Mouse (Mus musculus) ovary, postnatal 10 days (tissue): ENCODE measurements around the gene Ccp110.

Experiments
- DNase-seq: peaks from one replicate; pipeline ENCODE4 v3.0.0; 2022; ENCODE audit warnings: low spot score

Gene Ccp110

DNA sequence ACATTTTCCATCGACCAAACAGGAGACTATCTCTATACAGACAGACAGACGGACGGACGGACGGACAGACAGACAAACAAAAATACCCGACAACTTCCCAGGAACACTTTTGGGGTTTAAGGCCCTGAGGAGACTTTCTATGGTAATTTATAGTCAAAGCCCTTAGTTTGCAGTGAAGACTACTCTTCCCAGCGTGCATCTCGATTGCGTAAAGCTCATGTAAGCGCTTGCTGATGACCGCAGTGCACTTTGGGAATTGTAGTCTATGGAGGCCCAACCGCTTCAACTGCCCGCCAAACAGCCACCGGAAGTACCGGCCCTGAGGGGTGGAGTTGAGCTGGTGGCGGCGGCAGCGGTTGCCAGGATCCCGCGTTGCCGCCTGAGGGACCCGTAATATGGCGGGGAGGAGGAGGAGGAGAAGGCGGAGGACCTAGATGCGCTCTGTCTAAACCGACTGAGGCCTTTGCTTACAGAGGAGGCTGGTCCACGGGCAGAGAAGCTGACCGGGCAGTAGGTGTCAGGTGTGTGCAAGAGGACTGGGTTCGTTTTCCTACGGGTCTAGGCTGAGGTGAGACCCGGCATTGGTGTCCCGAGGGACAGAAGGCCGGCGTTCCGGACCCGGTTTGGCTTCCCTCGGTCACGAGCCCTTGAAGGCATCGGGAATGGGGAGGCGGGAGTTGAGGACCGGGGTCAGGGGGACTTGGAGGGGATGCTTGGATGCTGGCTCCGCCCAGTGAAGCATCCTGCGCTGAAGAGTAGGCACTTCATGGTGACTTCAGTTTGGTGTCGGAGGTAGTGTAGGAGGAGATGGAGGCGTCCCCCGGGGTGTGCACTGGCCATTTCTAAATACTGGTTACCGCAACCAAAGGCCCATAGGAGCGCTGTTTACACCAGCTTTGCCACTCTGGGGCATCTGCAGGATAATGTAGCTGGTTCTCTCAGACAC, at the start of gene Ccp110:
TSS of gene Ccp110 (plus strand) at position 325 of the 946 bp plus-strand sequence.
- DNase-seq, result peak; percentile 67

DNA sequence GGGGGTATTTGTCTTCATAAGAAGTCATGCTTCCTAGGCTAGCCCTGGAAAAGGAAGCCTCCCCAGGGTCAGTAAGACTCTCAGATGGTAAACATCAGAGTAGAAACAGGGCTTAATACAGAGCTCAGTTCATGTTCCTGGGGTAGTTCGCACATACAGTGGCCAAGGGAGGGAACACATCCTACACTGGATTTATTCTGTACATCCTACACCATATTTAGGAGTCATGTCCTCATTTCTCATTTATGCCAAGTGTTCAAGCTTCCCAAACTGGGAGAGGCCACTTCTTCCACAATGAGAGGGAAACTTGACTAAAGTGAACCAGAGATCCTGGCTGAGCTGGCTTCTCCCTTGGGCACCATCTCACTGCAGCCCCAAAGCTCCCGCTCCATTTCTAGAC, 44.6 kb upstream of the Ccp110 start:
- DNase-seq, result no peak

DNA sequence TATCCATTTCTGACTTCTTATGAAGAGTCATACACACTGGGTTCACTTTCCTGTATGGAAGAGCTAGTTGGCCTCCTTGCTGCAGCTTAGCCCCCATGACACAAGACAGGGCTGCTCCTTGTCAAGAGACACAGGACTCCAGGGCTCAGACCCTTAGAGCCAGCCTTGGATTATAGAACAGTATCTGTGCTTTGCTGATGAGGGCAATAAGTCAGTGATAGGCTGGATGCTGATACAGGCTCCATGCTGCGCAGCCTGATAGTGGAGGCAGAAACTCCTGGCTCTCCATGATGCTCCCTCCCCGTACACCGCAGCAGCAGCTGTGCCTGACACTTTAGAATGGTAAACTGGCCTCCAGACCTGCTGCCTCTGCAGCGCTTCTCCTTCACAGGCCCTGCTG, 42.2 kb upstream of the Ccp110 start:
- no peak for DNase-seq

DNA sequence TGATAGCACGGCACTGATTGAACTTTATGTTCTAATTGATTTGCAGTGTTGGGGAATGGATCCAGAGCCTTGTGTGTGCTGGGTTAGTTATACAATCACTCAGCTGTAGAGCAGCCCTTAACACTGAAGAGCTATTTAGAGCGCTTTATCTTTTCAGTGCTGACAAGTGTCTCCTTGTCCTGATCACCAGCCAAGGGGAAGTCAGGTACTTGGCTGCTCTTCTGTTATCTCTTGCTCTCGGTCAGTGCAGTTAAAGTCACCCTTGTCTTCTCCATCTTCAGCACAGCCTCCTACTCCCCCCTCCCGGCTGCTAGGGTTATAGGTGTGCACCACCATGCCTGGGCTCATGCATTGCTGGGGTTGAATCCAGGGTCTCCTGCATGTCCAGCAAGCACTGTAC, 35.5 kb upstream of the Ccp110 start:
- no peak for DNase-seq

DNA sequence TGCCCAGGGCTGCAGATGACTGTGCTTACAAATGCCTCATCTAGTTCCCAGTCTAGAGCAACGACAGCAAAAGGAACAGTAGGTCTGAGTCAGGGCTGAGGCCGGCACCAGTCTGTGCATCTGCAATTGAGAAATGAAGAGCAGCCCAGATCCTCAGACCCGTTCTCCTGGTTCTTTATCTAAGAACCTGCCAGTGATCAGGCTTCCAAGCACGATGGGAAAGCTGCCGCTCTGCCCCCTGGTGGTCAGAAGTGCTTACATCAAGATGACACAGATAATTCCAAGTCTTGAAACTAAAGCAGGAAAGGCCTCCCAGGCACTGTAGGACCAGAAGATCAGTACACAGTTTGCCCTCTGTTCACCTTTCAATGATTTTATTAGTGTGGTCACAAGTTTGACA, 24.2 kb upstream of the Ccp110 start:
- peak; percentile 56 for DNase-seq

DNA sequence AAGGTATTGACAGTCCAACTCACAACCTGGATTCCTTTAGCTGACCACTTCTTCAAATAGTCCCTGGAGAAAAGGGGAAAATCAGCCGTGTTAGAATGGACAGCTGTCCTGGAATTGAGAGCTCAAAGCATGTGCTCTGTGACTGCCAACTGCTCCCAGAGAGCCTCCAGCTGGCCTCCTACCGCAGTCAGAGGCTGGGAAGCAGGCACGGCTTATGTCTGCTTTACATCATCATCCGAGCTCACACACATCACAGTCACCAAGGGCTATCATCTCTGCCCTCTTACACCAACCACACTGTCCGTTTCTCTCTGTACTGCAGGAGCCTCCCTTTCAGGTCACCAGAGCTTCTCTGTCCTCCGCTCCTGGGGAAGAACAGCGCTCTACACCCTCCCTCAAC, 23.3 kb upstream of the Ccp110 start:
- no peak for DNase-seq

DNA sequence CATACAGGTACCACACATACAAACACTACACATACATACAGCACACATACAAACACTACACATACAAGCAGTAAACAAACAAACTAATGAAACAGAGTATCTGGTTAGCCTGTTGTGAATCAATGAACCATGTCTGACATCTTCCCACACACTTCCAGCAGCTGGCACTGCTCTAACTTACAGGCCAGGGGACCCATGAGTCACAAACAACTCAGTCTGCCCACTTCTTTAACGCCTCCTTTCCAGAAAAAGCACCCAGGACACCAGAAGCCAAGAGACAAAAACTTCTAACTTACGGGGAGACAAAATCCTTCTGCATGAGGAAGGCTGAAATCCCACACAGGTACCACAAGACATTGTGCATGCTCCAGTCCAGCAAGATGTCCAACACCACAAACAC, 21.1 kb upstream of the Ccp110 start:
- no peak for DNase-seq

DNA sequence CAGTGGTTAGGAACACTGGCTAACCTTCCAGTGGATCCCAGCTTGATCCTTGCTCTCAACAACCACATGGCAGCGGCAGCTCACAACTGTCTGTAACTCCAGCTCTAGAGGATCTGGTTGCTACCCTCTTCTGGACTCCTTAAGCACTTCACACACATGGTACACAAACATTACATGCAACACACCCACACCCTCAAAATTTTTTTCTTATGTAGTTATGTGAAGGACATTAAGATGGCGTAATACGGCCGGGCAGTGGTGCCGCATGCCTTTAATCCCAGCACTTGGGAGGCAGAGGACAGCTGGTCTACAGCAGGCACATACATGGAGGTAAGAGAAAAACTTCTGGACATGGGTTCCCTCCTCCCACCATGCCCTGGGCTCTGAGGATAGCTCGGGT, 16.2 kb upstream of the Ccp110 start:
- DNase-seq, result no peak

DNA sequence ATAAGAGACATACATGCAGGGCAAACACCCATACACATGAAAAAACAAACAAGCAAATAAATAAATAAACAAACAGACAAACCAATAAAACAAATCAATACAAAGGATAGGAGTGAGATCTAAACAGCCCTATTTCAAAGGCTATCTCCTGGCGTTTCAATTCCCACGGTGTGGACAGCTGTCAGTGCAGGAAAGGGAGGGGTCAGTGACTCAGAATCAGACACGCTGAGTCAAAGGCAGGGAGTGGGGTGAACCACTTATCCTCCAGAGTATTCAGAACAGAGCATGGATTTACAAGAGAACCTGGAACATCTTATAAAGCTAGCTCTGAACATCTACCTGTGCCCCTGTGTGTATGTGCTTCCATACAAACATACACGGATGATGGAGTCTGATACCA, 15.2 kb upstream of the Ccp110 start:
- no peak for DNase-seq

DNA sequence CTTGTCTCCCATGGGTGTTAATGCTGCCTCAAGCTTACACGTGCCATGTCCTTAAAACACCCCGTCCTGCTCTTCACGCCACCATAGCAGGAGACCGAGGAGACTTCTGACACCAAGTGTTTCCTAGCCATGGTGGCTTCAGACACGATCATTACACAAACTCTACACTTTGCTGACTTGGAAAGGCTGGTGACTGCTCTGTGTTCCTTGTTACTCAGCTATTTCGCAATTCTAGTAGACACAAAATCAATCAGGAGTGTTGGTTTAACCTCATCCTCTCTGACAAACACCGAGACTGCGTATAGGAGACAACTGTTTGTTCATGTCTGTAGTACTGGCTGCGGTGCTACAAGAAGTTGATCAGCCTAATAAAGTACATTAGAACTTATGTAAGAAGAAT, 13.5 kb upstream of the Ccp110 start:
- DNase-seq, result no peak

DNA sequence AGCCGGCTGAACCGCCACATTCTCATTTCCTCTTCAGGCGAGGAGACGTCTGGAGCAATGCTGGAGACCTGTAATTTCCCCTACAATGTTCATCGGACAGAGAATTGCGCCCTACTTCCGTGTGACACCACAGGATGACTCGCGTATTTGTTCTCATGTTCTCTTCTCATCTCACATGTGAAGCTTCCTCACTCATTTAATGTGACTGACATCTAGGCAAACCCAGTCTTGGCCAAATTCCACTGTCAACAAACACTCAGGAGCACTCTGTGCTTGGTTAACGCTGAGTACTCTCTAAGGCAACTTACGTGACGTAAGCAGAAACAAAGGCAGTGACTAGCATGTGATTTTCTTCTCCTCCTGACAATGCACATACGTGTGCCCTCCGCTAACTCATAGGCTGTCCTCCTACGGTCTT, 9.2 kb upstream of the Ccp110 start:
- DNase-seq, result no peak

DNA sequence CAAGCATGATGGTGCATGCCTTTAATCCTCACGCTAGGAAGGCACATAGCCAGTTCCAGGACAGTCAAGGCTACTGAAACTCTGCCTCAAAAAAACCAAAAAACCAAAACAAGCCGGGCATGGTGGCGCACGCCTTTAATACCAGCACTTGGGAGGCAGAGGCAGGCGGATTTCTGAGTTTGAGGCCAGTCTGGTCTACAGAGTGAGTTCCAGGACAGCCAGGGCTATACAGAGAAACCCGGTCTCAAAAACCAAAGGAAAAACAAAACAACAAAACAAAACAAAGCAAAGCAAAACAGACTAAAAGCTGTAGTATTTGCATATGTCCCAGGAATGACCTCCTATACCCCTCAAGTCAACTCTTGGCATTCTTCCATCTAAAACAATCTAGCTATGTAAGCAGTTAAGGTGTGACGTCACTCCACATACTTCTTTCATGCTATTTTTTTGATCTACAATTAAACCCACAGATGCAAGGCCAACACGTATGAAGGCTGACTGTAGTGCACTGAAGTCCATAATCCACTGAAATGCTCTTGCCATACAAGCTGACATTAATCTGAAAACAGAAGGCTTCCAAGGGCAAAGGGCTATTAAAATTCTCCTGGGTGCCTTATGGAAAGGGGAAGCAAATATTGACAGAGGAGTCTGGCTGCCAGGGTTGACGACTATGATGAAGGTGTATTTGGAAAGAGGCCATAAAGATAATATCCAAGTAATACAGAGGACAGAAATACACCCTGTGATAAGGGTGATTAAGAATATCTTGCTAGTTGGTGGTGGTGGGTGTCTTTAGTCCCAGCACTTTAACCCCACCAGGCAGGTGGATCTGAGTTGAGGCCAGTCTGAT, 8.1 kb upstream of the Ccp110 start:
- no peak for DNase-seq

DNA sequence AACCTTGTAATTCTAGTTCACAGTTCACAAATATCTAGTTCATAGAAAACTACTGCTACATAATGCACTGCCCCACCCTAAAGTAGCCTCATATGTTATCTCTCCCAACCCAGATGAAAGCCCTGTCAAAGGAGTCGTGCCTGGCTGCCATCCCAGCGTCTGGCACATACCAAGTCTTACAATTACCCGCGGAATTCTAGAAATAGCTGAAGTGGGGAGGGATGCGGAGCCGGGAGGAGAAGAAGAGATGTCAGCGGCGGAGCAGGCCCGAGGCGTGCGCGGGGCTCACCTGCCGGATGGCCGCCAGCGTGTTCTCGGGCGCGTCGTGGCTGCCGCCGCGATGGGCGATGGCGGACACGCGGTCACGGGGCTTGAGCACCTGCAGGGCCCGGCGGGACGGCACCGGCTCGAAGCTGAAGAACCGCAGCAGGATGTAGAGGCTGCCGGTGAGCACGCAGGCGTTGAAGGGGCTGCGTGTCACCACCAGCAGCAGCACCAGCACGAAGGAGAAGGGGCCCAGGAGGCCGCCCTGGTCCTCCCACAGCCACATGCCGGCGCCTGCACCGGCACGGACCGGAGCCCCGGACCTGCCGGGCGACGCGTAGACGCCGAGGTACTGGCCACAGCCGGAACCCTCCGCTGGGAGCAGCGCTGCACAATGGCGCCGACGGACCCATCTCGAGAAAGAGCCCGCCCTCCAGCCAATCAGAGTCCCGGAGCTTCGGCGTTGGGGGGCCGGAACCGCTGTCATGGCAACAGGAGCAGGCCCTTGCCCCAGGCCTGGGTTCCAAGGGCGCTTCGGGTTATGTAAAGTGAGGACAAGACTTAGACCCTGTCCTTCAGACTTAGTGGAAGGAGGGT, 7.0 kb upstream of the Ccp110 start, which contains the start of gene Gde1:
TSS of gene Gde1 (minus strand) at position 678 of the 861 bp plus-strand sequence.
- DNase-seq, result peak; percentile 83

DNA sequence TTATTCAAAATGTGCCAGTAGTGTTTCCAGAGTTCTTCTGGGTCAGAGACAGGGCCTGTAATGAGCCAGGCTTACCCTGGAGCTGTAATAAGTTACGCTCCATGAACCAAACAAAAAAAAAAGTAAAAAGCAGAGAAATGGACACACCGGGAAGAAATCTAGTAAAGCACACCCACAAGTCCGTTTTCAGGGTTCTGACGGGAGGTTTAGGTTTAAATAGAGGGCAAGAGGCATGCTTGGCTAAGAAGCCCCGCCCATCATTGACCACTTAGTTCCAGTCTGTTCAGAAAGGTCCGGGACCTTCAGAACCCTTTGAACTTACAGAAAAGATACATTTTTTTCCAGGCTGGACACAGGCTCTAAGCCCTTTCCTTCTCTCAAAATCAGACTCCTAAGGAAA, 6.3 kb upstream of the Ccp110 start:
- DNase-seq, result no peak

DNA sequence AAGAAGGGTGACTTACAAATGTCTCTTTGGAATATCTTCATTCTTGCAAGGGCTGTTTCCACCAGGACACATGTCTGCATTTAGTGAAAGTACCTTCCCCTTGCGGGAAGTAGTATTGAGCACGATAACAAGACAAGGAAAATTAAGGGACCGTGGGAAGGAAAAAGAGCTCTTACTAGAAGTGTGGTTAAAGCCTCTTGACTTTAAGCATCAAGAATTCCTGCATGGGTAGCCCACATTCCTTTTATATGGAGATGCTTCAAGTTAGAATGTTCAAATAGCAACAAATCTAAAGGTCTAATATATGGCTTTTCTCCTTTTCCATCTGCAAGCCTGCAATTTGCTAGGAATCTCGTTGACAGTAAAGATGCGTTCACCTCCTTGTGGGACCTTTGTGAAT, 5.9 kb upstream of the Ccp110 start:
- no peak for DNase-seq

DNA sequence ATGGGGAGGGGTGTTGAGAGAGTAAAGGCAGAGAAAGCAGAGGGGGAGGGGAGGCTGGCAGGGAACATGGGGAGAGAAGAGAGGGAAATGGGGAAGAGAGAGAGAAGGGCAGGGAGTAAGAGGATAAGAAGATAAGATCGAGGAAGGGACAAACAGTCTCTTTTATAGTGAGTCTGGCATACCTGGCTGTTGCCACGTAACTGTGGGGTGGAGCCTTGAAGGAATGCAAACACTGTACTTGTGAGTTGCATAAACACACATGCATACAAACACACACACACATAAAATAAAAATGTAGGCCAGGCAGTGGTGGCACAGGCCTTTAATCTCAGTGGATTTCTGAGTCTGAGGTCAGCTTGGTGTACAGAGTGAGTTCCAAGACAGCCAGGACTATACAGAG, 5.1 kb upstream of the Ccp110 start:
- DNase-seq, result no peak

DNA sequence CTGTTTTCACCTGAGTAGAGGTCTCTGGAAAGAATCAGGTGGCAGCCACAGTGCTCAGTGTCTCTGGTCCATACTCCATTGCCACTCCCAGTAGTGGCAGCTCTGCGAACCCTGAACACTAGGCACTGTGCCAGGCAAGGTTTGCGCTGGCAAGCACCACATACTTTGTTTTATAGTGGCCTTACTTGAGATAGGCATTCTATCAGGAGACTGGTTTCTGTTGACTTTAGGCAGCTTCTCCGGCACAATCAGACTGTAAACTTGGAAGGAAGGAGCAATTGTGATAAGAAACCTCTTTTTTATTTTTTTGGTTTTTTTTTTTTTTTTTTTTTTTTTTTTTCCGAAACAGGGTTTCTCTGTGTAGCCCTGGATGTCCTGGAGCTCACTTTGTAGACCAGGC, 4.3 kb upstream of the Ccp110 start:
- DNase-seq, result no peak

DNA sequence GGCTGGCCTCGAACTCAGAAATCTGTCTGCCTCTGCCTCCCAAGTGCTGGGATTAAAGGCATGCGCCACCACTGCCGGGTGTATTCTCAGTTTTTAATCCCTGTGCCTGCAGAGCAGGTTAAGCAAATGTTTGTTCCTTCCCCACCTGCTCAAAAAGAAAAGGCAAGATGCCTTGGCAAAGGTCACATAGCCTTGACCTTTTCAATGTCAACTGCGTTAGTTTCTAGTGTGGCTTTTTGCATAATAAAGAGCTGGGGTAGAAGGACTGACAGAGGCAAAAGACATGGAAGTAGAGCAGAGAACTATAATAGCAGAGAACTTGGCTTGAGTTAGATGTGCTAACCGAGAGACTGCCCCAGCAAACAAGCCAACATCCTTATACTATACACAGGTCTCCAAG, 1.6 kb upstream of the Ccp110 start:
- DNase-seq, result no peak

DNA sequence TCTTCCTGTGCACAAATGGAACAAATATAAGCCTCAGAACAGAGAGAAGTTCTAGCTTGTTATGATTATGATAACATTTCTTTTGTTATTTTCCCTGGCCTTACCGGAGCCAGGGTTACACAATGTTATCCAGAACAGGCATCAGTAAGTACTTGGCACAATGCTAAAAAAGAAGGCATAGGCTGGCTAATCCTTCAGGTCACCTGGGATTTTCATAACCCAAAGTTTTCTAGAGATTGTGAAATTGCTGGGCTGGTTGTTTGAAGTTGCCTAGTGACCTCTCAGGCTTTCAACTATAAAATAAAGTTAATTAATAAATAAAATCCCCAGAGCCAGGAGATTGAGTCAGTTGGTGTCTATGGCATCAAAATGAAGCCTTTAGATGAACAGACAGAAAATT, 2.5 kb downstream of the Ccp110 start:
- no peak for DNase-seq

DNA sequence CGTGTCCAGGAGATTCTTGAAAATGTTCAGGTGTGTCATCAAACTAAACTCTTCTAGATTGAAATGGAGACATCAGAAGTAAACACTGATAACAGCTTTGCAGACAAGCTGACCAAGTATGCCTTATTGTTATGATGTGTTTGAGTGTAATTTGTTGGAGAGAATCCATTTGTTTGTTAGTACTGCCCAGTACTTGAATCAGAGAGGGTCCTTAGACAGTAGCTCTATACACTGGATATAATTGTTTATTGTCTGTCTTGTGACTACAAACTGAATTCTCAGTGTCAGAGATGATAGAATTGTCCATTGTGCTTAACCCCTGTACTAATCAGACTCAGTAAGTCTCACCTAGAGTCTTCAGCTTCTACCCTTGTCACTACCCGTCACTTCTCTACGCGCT, 5.7 kb downstream of the Ccp110 start:
- DNase-seq, result no peak

DNA sequence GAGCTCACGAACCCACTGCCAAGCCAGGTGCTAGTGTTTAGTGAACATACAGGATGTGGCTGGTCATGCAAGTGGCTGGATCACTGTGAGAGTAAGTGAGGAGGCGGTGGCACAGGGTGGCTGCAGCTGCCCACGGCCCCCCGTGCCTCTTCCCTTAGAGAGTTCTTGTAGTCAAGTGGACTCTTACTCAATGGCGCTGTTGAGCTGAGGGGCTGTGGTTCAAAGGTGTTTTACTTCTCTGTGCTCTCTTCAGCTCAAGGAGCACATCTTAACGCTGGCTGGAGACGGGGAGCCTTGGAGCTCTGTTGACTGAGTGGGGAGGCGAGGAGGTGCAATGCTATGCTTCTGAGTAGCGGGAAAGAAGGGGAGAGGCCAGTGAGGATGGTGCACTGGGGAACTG, 11.6 kb downstream of the Ccp110 start:
- DNase-seq, result no peak

DNA sequence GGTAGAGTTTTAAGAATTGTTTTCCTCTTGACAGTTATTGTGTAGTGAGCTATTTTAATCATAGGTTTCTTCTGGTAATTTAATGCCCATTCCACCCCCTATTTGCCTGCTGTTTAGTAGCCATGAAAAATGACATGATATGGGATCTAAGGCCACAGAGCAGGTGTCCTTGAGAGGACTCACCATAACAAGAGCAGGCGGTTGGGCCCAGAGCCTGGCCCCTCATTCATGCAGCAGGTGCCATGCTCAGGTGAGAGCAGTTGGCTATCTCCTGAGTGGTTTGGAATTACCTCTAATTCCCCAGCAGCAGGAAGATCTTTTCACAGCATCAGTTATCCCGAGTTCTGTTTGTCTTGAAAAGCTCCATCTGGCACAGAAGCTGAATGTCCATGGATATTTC, 13.1 kb downstream of the Ccp110 start:
- DNase-seq, result no peak
